Mouse (Mus musculus): Measurements from ENCODE around the gene Dock2. TPM values are rescaled to one million over a fixed set of nuclear protein-coding genes. Genes with fewer than 3 reads are reported as not detected.

The Dock2 gene
- total and polyA plus RNA-seq, 2 experiments from 2014 or later, result 1.0 to 1.4 TPM

- Histone ChIP-seq H3K9me3 (ENCODE audit: low read length) (no peaks in the 10 kb centered on the region), H3K4me1 (ENCODE audit: insufficient read depth, low read length) (peaks cover 4% of the 10 kb centered on the region), H3K9ac (replicated peaks; ENCODE audit: low read length) (no peak overlapping the region), H3K27ac (no peak overlapping the region), H3K4me3 (ENCODE audit: low read length) (no peak overlapping the region), H3K4me2 (ENCODE audit: low read depth, low read length) (no peak overlapping the region), H3K27me3 (ENCODE audit: insufficient read depth, low read length) (no peaks in the 10 kb centered on the region), H3K36me3 (ENCODE audit: insufficient read depth, low read length) (no peaks in the 10 kb centered on the region)
- 48% methylated on average over 3 of the region's 3 CpGs for WGBS
- no peak for TF ChIP-seq CTCF (IDR thresholded peaks at IDR 0.05; ENCODE audit: low read depth)
- ATAC-seq (0 out of 2 replicates have a peak, but pooled peaks have one; percentile 29), DNase-seq (ENCODE audit: low spot score) (peak; percentile 24)
These were observed 367.1 kb downstream of the Dock2 start for GRCm38 (mm10) chr11:34416619-34416979.

GRCm38 (mm10) chr11:34415884-34416618, 367.6 kb downstream of the Dock2 start:
- no peaks in the 10 kb centered on the region for H3K36me3 ChIP-seq (ENCODE audit: insufficient read depth, low read length)
- no peak for TF ChIP-seq CTCF (IDR thresholded peaks at IDR 0.05; ENCODE audit: low read depth)
- no peaks in the 10 kb centered on the region for H3K27me3 ChIP-seq (ENCODE audit: insufficient read depth, low read length)
- H3K4me1 ChIP-seq (ENCODE audit: insufficient read depth, low read length), result peaks cover 4% of the 10 kb centered on the region
- H3K9ac ChIP-seq (replicated peaks; ENCODE audit: low read length), result no peak overlapping the region
- no peak overlapping the region for H3K4me3 ChIP-seq (ENCODE audit: low read length)
- no peak overlapping the region for H3K4me2 ChIP-seq (ENCODE audit: low read depth, low read length)
- no peak overlapping the region for H3K27ac ChIP-seq
- WGBS, result 32% methylated on average over 9 of the region's 9 CpGs
- DNase-seq (ENCODE audit: low spot score), result peak; percentile 52
- no peaks in the 10 kb centered on the region for H3K9me3 ChIP-seq (ENCODE audit: low read length)
- ATAC-seq, result peak; percentile 58; the same call in 1 of the 2 replicates

DNA sequence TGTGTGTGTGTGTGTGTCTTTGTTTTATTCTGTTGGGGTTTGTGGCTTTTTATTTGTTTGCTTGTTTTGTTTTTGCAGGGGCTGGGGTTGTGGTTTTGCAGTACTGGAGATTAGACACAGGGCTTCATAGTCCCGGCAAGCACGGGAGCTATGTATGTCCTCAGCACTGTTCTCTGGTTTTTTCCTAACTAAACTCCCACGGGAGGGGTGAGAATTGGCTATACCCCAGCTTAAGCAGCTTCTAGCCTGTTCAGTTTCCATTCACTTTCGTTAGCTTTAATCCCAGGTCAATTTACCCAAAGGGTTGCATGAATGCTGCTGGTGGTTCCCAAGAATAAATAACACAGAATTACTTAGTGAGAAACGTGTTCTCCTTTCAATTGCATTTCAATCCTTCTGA, 376.8 kb downstream of the Dock2 start:
- 38% methylated on average over 5 of the region's 5 CpGs for WGBS
- H3K36me3 ChIP-seq (ENCODE audit: insufficient read depth, low read length), result no peaks in the 10 kb centered on the region
- no peak overlapping the region for H3K9ac ChIP-seq (replicated peaks; ENCODE audit: low read length)
- no peak overlapping the region for H3K4me3 ChIP-seq (ENCODE audit: low read length)
- H3K9me3 ChIP-seq (ENCODE audit: low read length), result no peaks in the 10 kb centered on the region
- no peak overlapping the region for H3K4me2 ChIP-seq (ENCODE audit: low read depth, low read length)
- DNase-seq (ENCODE audit: low spot score), result peak; percentile 28
- no peak for ATAC-seq
- H3K27me3 ChIP-seq (ENCODE audit: insufficient read depth, low read length), result no peaks in the 10 kb centered on the region
- H3K4me1 ChIP-seq (ENCODE audit: insufficient read depth, low read length), result no peaks in the 10 kb centered on the region
- TF ChIP-seq CTCF (IDR thresholded peaks at IDR 0.05; ENCODE audit: low read depth), result no peak
- H3K27ac ChIP-seq, result no peak overlapping the region

- DNase-seq (ENCODE audit: low spot score), result no peak
- H3K27ac ChIP-seq, result no peak overlapping the region
- H3K4me1 ChIP-seq (ENCODE audit: insufficient read depth, low read length), result no peaks in the 10 kb centered on the region
- ATAC-seq, result peak; percentile 24; the same call in 1 of the 2 replicates
- 57% methylated on average over 8 of the region's 8 CpGs for WGBS
- no peaks in the 10 kb centered on the region for H3K9me3 ChIP-seq (ENCODE audit: low read length)
- no peaks in the 10 kb centered on the region for H3K36me3 ChIP-seq (ENCODE audit: insufficient read depth, low read length)
- TF ChIP-seq CTCF (IDR thresholded peaks at IDR 0.05; ENCODE audit: low read depth), result no peak
- no peak overlapping the region for H3K9ac ChIP-seq (replicated peaks; ENCODE audit: low read length)
- no peak overlapping the region for H3K4me3 ChIP-seq (ENCODE audit: low read length)
- H3K27me3 ChIP-seq (ENCODE audit: insufficient read depth, low read length), result no peaks in the 10 kb centered on the region
- no peak overlapping the region for H3K4me2 ChIP-seq (ENCODE audit: low read depth, low read length)
These were observed 377.4 kb downstream of the Dock2 start for GRCm38 (mm10) chr11:34406309-34406708.

- Histone ChIP-seq H3K4me2 (ENCODE audit: low read depth, low read length) (no peak overlapping the region), H3K4me1 (ENCODE audit: insufficient read depth, low read length) (no peaks in the 10 kb centered on the region), H3K9me3 (ENCODE audit: low read length) (no peaks in the 10 kb centered on the region), H3K9ac (replicated peaks; ENCODE audit: low read length) (no peak overlapping the region), H3K36me3 (ENCODE audit: insufficient read depth, low read length) (no peaks in the 10 kb centered on the region), H3K27me3 (ENCODE audit: insufficient read depth, low read length) (no peaks in the 10 kb centered on the region), H3K27ac (no peak overlapping the region), H3K4me3 (ENCODE audit: low read length) (no peak overlapping the region)
- ATAC-seq (no peak), DNase-seq (ENCODE audit: low spot score) (no peak)
- TF ChIP-seq CTCF (IDR thresholded peaks at IDR 0.05; ENCODE audit: low read depth), result no peak
- 90% methylated on average over 1 of the region's 1 CpGs for WGBS
These were observed 378.4 kb downstream of the Dock2 start for GRCm38 (mm10) chr11:34405311-34405710.

DNA sequence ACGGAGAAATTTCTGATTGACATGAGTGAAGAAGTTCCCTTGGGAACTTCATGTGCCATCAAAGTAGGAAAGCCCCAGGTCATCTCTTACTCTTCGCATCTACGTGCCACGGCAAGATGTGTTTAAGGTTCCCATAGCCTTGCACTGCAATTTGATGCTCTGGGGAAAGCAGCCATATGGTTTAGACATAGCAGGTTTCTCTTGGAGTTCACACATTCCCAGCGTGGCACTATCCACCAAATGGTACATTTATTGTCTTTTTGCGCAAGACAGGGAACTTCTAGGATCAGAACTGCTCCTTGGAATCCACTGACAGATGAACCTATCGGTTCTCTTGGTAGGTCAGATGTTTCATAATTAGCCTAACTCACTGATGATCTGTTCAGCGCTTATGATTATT, 382.3 kb downstream of the Dock2 start:
- WGBS, result 79% methylated on average over 8 of the region's 8 CpGs
- TF ChIP-seq CTCF (IDR thresholded peaks at IDR 0.05; ENCODE audit: low read depth), result no peak
- no peak for ATAC-seq

DNA sequence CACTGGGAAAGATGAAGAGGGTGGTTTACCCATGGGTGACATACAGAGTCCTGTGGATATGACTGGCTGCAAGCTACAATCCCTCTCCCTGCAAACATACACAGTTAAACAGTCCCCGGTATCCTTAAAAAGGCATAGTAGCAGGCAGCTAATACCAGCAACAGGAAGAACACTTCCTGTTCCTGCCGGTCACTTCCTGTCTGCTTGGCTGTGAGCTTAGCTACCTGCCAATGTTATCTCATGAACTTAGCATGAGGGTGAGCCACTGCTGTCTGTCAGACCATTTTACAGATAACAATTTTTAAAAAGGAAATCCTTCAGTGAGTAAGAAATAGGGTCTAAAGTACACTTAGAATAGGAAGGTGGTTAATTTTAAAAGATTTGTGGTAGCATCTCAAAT, 385.1 kb downstream of the Dock2 start:
- Histone ChIP-seq H3K27me3 (ENCODE audit: insufficient read depth, low read length) (no peaks in the 10 kb centered on the region), H3K4me2 (ENCODE audit: low read depth, low read length) (no peak overlapping the region), H3K4me1 (ENCODE audit: insufficient read depth, low read length) (no peaks in the 10 kb centered on the region), H3K9ac (replicated peaks; ENCODE audit: low read length) (no peak overlapping the region), H3K9me3 (ENCODE audit: low read length) (no peaks in the 10 kb centered on the region), H3K4me3 (ENCODE audit: low read length) (no peak overlapping the region), H3K27ac (no peak overlapping the region), H3K36me3 (ENCODE audit: insufficient read depth, low read length) (no peaks in the 10 kb centered on the region)
- WGBS, result 94% methylated on average over 2 of the region's 2 CpGs
- ATAC-seq, result no peak
- TF ChIP-seq CTCF (IDR thresholded peaks at IDR 0.05; ENCODE audit: low read depth), result no peak
- DNase-seq (ENCODE audit: low spot score), result no peak

More for the DNA sequence above, 382.3 kb downstream of the Dock2 start:
- H3K36me3 ChIP-seq (ENCODE audit: insufficient read depth, low read length), result no peaks in the 10 kb centered on the region
- no peak overlapping the region for H3K4me2 ChIP-seq (ENCODE audit: low read depth, low read length)
- H3K9ac ChIP-seq (replicated peaks; ENCODE audit: low read length), result no peak overlapping the region
- no peak overlapping the region for H3K4me3 ChIP-seq (ENCODE audit: low read length)
- H3K4me1 ChIP-seq (ENCODE audit: insufficient read depth, low read length), result no peaks in the 10 kb centered on the region
- no peaks in the 10 kb centered on the region for H3K27me3 ChIP-seq (ENCODE audit: insufficient read depth, low read length)
- no peaks in the 10 kb centered on the region for H3K9me3 ChIP-seq (ENCODE audit: low read length)
- no peak overlapping the region for H3K27ac ChIP-seq
- no peak for DNase-seq (ENCODE audit: low spot score)

Data from hindbrain, postnatal 0 days (tissue).